ENCODE assay signal across 9 mouse cellular contexts in genomic region chr13:111680679-111681078, GRCm38 (mm10). TPM values are rescaled to one million over a fixed set of nuclear protein-coding genes. Genes with fewer than 3 reads are reported as not detected.
DNase-seq lines count a peak whose midpoint lies in the region; ATAC-seq and TF ChIP-seq lines count a peak whose summit lies in the region.
"Had no signal": no experiment of that assay in that cellular context is flagged by ENCODE, and none has a peak within 500 bp of the region (broad histone marks: within the 10 kb centered on the region; RNA-seq: fewer than 3 reads in every experiment).

Gene Mier3 (plus strand): TSS chr13:111680979.

- no peak for TF ChIP-seq EP300 in liver, postnatal 0 days (IDR thresholded peaks at IDR 0.05; ENCODE audit: low read depth)

- intact Hi-C loops in heart, postnatal 25 days (cut with DNase I) = no loop called here

- no peaks in the 10 kb centered on the region for H3K9me3 ChIP-seq in liver, embryonic 11.5 days (ENCODE audit: control insufficient read depth, low read length)
- no peaks in the 10 kb centered on the region for H3K9me3 ChIP-seq in liver, postnatal 0 days (ENCODE audit: low read length)
- no peaks in the 10 kb centered on the region for H3K9me3 ChIP-seq in embryonic facial prominence, embryonic 11.5 days (replicated peaks; ENCODE audit: control insufficient read depth, low read length)
- no peaks in the 10 kb centered on the region for H3K9me3 ChIP-seq in limb, embryonic 14.5 days (ENCODE audit: control insufficient read depth, low read length)

- no peak within 1 kb of the TSS for H3K4me3 ChIP-seq in liver, embryonic 11.5 days (ENCODE audit: low read depth, low read length)
- H3K4me3 ChIP-seq in liver, postnatal 0 days (ENCODE audit: low read depth, low read length) = no peak within 1 kb of the TSS
- H3K4me3 ChIP-seq in embryonic facial prominence, embryonic 11.5 days (ENCODE audit: low read depth, low read length) = no peak within 1 kb of the TSS
- no peak within 1 kb of the TSS for H3K4me3 ChIP-seq in limb, embryonic 14.5 days (replicated peaks; ENCODE audit: low read length)
- H3K4me3 ChIP-seq: myocyte had no signal

- ATAC-seq in liver, embryonic 11.5 days (replicated peaks; ENCODE audit: low FRiP score) = no peak
- no peak for ATAC-seq in liver, postnatal 0 days
- no peak for ATAC-seq in embryonic facial prominence, embryonic 11.5 days (replicated peaks; ENCODE audit: insufficient number of reproducible peaks, low FRiP score, low TSS enrichment, low read depth)
- no peak for ATAC-seq in limb, embryonic 14.5 days (ENCODE audit: low FRiP score, low read depth)

- no peak for DNase-seq in liver, embryonic 11.5 days (ENCODE audit: low spot score)
- no peak for DNase-seq in liver, postnatal 0 days
- DNase-seq in embryonic facial prominence, embryonic 11.5 days (ENCODE audit: low spot score) = no peak
- no peak for DNase-seq in heart, postnatal 25 days (ENCODE audit: low spot score)
- DNase-seq in limb, embryonic 14.5 days (ENCODE audit: low spot score) = no peak
- no peak for DNase-seq in right cerebral cortex, adult 2 months (ENCODE audit: low spot score in 2 of 2)
- no peak for DNase-seq in cerebellum, adult 9-10 months
- no peak for DNase-seq in frontal cortex, postnatal 25 days (ENCODE audit: low spot score in 2 of 2)

- TF ChIP-seq POLR2A in limb, embryonic 14.5 days (IDR thresholded peaks at IDR 0.05; ENCODE audit: borderline replicate concordance, extremely low read depth, insufficient read depth, insufficient read length) = no peak

- no peaks in the 10 kb centered on the region for H3K36me3 ChIP-seq in liver, embryonic 11.5 days (ENCODE audit: control insufficient read depth, insufficient read depth, low read length)
- H3K36me3 ChIP-seq in liver, postnatal 0 days (replicated peaks; ENCODE audit: insufficient read depth, low read length) = no peaks in the 10 kb centered on the region
- no peaks in the 10 kb centered on the region for H3K36me3 ChIP-seq in embryonic facial prominence, embryonic 11.5 days (replicated peaks; ENCODE audit: control insufficient read depth, insufficient read depth, low read depth, low read length)
- H3K36me3 ChIP-seq in limb, embryonic 14.5 days (ENCODE audit: control insufficient read depth, insufficient read depth, low read length) = no peaks in the 10 kb centered on the region

- H3K27ac ChIP-seq in liver, embryonic 11.5 days (ENCODE audit: low read depth, low read length) = no peak within 1 kb of the TSS
- no peak within 1 kb of the TSS for H3K27ac ChIP-seq in liver, postnatal 0 days (ENCODE audit: low read depth)
- H3K27ac ChIP-seq in embryonic facial prominence, embryonic 11.5 days (replicated peaks; ENCODE audit: low read depth, low read length) = no peak within 1 kb of the TSS
- H3K27ac ChIP-seq in limb, embryonic 14.5 days (replicated peaks; ENCODE audit: low read depth, low read length) = no peak within 1 kb of the TSS

- TF ChIP-seq CTCF in liver, postnatal 0 days (IDR thresholded peaks at IDR 0.05; ENCODE audit: low read depth) = no peak

- 80% methylated on average over 4 of the region's 4 CpGs for WGBS in liver, embryonic 11.5 days
- 84% methylated on average over 4 of the region's 4 CpGs for WGBS in liver, postnatal 0 days (ENCODE audit: insufficient replicate concordance)
- 87% methylated on average over 4 of the region's 4 CpGs for WGBS in embryonic facial prominence, embryonic 11.5 days
- WGBS in limb, embryonic 14.5 days = 84% methylated on average over 4 of the region's 4 CpGs

- H3K4me2 ChIP-seq in liver, embryonic 11.5 days = no peak within 1 kb of the TSS
- H3K4me2 ChIP-seq in liver, postnatal 0 days (ENCODE audit: low read depth, low read length) = no peak within 1 kb of the TSS
- no peak within 1 kb of the TSS for H3K4me2 ChIP-seq in embryonic facial prominence, embryonic 11.5 days (ENCODE audit: low read depth, low read length)
- no peak within 1 kb of the TSS for H3K4me2 ChIP-seq in limb, embryonic 14.5 days (replicated peaks; ENCODE audit: low read depth, low read length, severe bottlenecking)

- H3K9ac ChIP-seq in liver, embryonic 11.5 days (ENCODE audit: low read depth, low read length) = no peak within 1 kb of the TSS
- H3K9ac ChIP-seq in liver, postnatal 0 days (replicated peaks) = no peak within 1 kb of the TSS
- H3K9ac ChIP-seq in embryonic facial prominence, embryonic 11.5 days (replicated peaks; ENCODE audit: low read length) = no peak within 1 kb of the TSS
- no peak within 1 kb of the TSS for H3K9ac ChIP-seq in limb, embryonic 14.5 days (ENCODE audit: low read depth, low read length, severe bottlenecking)

- peaks cover 7% of the 10 kb centered on the region; the same call in 1 of the 2 replicates for H3K4me1 ChIP-seq in liver, embryonic 11.5 days (replicated peaks; ENCODE audit: control insufficient read depth, insufficient read depth, low read length)
- peaks cover 6% of the 10 kb centered on the region; the same call in 1 of the 2 replicates for H3K4me1 ChIP-seq in liver, postnatal 0 days (ENCODE audit: insufficient read depth)
- no peaks in the 10 kb centered on the region for H3K4me1 ChIP-seq in embryonic facial prominence, embryonic 11.5 days (ENCODE audit: control insufficient read depth, insufficient read depth, low read length)
- no peaks in the 10 kb centered on the region; the same call in 1 of the 2 replicates for H3K4me1 ChIP-seq in limb, embryonic 14.5 days (ENCODE audit: control insufficient read depth, insufficient read depth, low read length)

- no peaks in the 10 kb centered on the region for H3K27me3 ChIP-seq in liver, embryonic 11.5 days (replicated peaks; ENCODE audit: control insufficient read depth, insufficient read depth, low read length)
- H3K27me3 ChIP-seq in liver, postnatal 0 days (ENCODE audit: insufficient read depth, low read length) = no peaks in the 10 kb centered on the region
- no peaks in the 10 kb centered on the region for H3K27me3 ChIP-seq in embryonic facial prominence, embryonic 11.5 days (ENCODE audit: control insufficient read depth, insufficient read depth, low read length)
- no peaks in the 10 kb centered on the region for H3K27me3 ChIP-seq in limb, embryonic 14.5 days (ENCODE audit: control insufficient read depth, insufficient read depth, low read length)

RNA-seq across cellular contexts. Expression of gene Mier3, which starts in this region (rescaled TPM):
- polyA plus RNA-seq in liver, embryonic 11.5 days (2014; fragmentation: Nextera tagmentation; extraction: Ambion mirVana) = 20.6 and 20.9 TPM in 2 replicates
- 7.3 and 8.0 TPM in 2 replicates for polyA plus RNA-seq in liver, postnatal 0 days (2015; fragmentation: Nextera tagmentation; extraction: Ambion mirVana)
- polyA plus RNA-seq in embryonic facial prominence, embryonic 11.5 days (2014; fragmentation: Nextera tagmentation; extraction: Ambion mirVana) = 29.8 and 31.5 TPM in 2 replicates
- 10 to 100 TPM; 16.4 to 17.5 TPM for total RNA-seq in heart, postnatal 25 days (2021)
- polyA plus RNA-seq in limb, embryonic 14.5 days (2012; rRNA removed) = 23.3 and 25.7 TPM in 2 replicates
- 31.2 and 33.2 TPM in 2 replicates for polyA plus RNA-seq in limb, embryonic 14.5 days (2014; fragmentation: Nextera tagmentation; extraction: Ambion mirVana)
